9 mouse cellular contexts compared by ENCODE assay signal in the genomic region with DNA sequence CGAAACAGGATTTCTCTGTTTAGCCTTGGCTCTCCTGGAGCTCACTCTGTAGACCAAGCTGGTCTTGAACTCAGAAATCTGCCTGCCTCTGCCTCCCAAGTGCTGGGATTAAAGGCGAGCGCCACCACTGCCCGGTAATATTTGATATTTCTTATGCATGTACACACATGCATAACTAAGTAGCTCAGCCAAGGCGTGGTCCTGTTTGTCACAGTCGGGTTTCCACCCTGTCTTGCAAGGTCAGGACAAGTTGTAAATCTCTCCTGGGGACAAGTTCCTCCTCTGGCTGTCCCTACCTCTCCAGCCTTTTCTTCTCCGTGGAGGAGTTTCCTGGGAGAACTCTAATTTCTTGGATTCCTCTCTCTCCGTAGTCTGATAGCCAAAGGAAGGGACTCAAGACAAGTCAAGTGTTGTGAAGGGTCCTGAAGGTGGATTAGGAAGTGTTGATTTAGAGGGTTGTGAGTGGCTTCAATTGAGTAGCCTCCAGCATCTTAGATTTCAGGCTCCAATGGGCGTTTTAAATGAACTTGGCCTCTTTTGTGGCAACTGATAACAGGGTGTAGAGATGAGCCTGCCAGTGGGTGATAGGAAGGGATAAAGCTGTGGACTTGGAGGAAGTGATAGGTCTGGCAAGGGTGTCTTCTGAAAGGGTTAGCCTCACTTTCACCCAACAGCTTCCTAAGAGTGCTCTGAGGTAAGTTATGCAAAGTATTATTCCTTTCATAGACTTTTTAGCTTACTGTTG. TPM values are rescaled to one million over a fixed set of nuclear protein-coding genes. Genes with fewer than 3 reads are reported as not detected.
DNase-seq lines count a peak whose midpoint lies in the region; ATAC-seq and TF ChIP-seq lines count a peak whose summit lies in the region.
"Had no signal": no experiment of that assay in that cellular context is flagged by ENCODE, and none has a peak within 500 bp of the region (broad histone marks: within the 10 kb centered on the region; RNA-seq: fewer than 3 reads in every experiment).

A gene (plus strand): TSS at position 524 of the 745 bp plus-strand sequence.

- no peak for DNase-seq in kidney, postnatal 0 days (ENCODE audit: low spot score)
- DNase-seq in kidney, adult 8-10 months: no peak
- no peak for DNase-seq in intestine, embryonic 14.5 days (ENCODE audit: low spot score)
- no peak for DNase-seq in layer of hippocampus, adult 11-12 months (ENCODE audit: low spot score)
- no peak for DNase-seq in ovary, postnatal 36 days (ENCODE audit: low spot score)
- DNase-seq in gastrocnemius, adult 18-20 months (ENCODE audit: low spot score): no peak
- DNase-seq: cerebellum, adult 18-20 months had no signal

- no peaks in the 10 kb centered on the region for H3K4me1 ChIP-seq in kidney, postnatal 0 days (replicated peaks; ENCODE audit: insufficient read depth, low read length)
- H3K4me1 ChIP-seq in intestine, embryonic 14.5 days (replicated peaks; ENCODE audit: control insufficient read depth, insufficient read depth, low read length): peaks cover 5% of the 10 kb centered on the region; the same call in 1 of the 2 replicates
- peaks cover 3% of the 10 kb centered on the region; the same call in 1 of the 2 replicates for H3K4me1 ChIP-seq in small intestine, adult 2 months (ENCODE audit: control insufficient read depth, insufficient read depth, insufficient read length, low read length)

- no peak within 1 kb of the TSS for H3K9ac ChIP-seq in kidney, postnatal 0 days (ENCODE audit: low read depth, low read length)
- H3K9ac ChIP-seq in intestine, embryonic 14.5 days (ENCODE audit: low read length): no peak within 1 kb of the TSS

- H3K27me3 ChIP-seq in kidney, postnatal 0 days (ENCODE audit: insufficient read depth, low read length): no peaks in the 10 kb centered on the region
- no peaks in the 10 kb centered on the region for H3K27me3 ChIP-seq in intestine, embryonic 14.5 days (replicated peaks; ENCODE audit: control insufficient read depth, insufficient read depth, low read length)
- no peaks in the 10 kb centered on the region for H3K27me3 ChIP-seq in small intestine, adult 2 months (ENCODE audit: control insufficient read depth, insufficient read depth, low read length)

- H3K4me2 ChIP-seq in kidney, postnatal 0 days (ENCODE audit: low read length): no peak within 1 kb of the TSS
- no peak within 1 kb of the TSS for H3K4me2 ChIP-seq in intestine, embryonic 14.5 days (ENCODE audit: low read length)

- 62% methylated on average over 9 of the region's 9 CpGs for WGBS in kidney, postnatal 0 days
- 82% methylated on average over 9 of the region's 9 CpGs for WGBS in intestine, embryonic 14.5 days
- 59% methylated on average over 9 of the region's 9 CpGs for WGBS in small intestine, adult 2 months

- no peak within 1 kb of the TSS for H3K27ac ChIP-seq in kidney, postnatal 0 days
- H3K27ac ChIP-seq in intestine, embryonic 14.5 days (ENCODE audit: low read depth): no peak within 1 kb of the TSS
- H3K27ac ChIP-seq in small intestine, adult 2 months (ENCODE audit: insufficient read depth, low read depth, low read length): peak within 1 kb of the TSS; percentile 69; the same call in 1 of the 2 replicates

- H3K4me3 ChIP-seq in kidney, postnatal 0 days (replicated peaks; ENCODE audit: low read depth, low read length): no peak within 1 kb of the TSS
- no peak within 1 kb of the TSS for H3K4me3 ChIP-seq in intestine, embryonic 14.5 days (ENCODE audit: low read depth, low read length)
- no peak within 1 kb of the TSS for H3K4me3 ChIP-seq in small intestine, adult 2 months (ENCODE audit: low read depth, low read length)

- ATAC-seq in kidney, postnatal 0 days (replicated peaks; ENCODE audit: low FRiP score, low read depth): no peak
- ATAC-seq in activated CD4-positive, CD25-positive, alpha-beta regulatory T cell, adult 4 months: no peak
- no peak for ATAC-seq in intestine, embryonic 14.5 days (replicated peaks; ENCODE audit: low FRiP score, low TSS enrichment, low read depth)

- no peak for TF ChIP-seq CTCF in kidney, postnatal 0 days (IDR thresholded peaks at IDR 0.05; ENCODE audit: low read depth)
- no peak for TF ChIP-seq CTCF in small intestine, adult 2 months (IDR thresholded peaks at IDR 0.05; ENCODE audit: extremely low read depth, insufficient read length, insufficient replicate concordance, low read depth, low read length)

- no peaks in the 10 kb centered on the region for H3K36me3 ChIP-seq in kidney, postnatal 0 days (ENCODE audit: insufficient read depth, low read length)
- no peaks in the 10 kb centered on the region for H3K36me3 ChIP-seq in intestine, embryonic 14.5 days (ENCODE audit: control insufficient read depth, insufficient read depth, low read length)
- no peaks in the 10 kb centered on the region for H3K36me3 ChIP-seq in small intestine, adult 2 months (ENCODE audit: control insufficient read depth, insufficient read depth, low read length)

- TF ChIP-seq POLR2A in small intestine, adult 2 months (IDR thresholded peaks at IDR 0.05; ENCODE audit: low read depth, low read length): no peak

- H3K9me3 ChIP-seq in kidney, postnatal 0 days (replicated peaks; ENCODE audit: low read length): no peaks in the 10 kb centered on the region
- H3K9me3 ChIP-seq in intestine, embryonic 14.5 days (ENCODE audit: control insufficient read depth, low read length): no peaks in the 10 kb centered on the region

RNA-seq across cellular contexts. Expression of the gene that starts here (rescaled TPM):
- 21.6 and 21.7 TPM in 2 replicates for polyA plus RNA-seq in kidney, postnatal 0 days (2015; fragmentation: Nextera tagmentation; extraction: Ambion mirVana)
- polyA plus RNA-seq in activated CD4-positive, CD25-positive, alpha-beta regulatory T cell, adult 4 months (2017; shearing (Covaris generic)): 10 to 100 TPM; 13.8 to 26.3 TPM
- 35.1 and 36.7 TPM in 2 replicates for polyA plus RNA-seq in intestine, embryonic 14.5 days (2014; fragmentation: Nextera tagmentation; extraction: Ambion mirVana)
- 19.5 and 23.1 TPM in 2 replicates for polyA plus RNA-seq in small intestine, adult 2 months (2012; rRNA removed)
- total RNA-seq in gastrocnemius, adult 18-20 months (2021): 1 to 10 TPM; 1.9 to 2.3 TPM
